Mouse (Mus musculus) limb, embryonic 14.5 days (tissue): Measurements from ENCODE around the gene Gm6583. TPM values are rescaled to one million over a fixed set of nuclear protein-coding genes. Genes with fewer than 3 reads are reported as not detected.

Source experiments
- ATAC-seq: fragments of 200-750 bp; cut with Nextera tagmentation; 2 replicates; pipeline ENCODE4 v1.8.0; 2017; ENCODE audit warnings: low read depth, moderate number of reproducible peaks, moderate TSS enrichment; ENCODE audit not compliant: low FRiP score
- DNase-seq: peaks from one replicate; pipeline ENCODE4 v3.0.0-alpha.2; 2015; ENCODE audit warnings: low spot score
- H3K27ac ChIP-seq: fragments of 300-500 bp; sonication (generic); replicated peaks from 2 replicates; pipeline ENCODE4 v1.5.1; 2014; ENCODE audit warnings: low read depth, mild to moderate bottlenecking, low read length, moderate library complexity, mixed read lengths
- H3K27me3 ChIP-seq: fragments of 300-500 bp; sonication (generic); 2 replicates; pipeline ENCODE4 v1.6.1; 2014; ENCODE audit warnings: low read length, mixed read lengths; ENCODE audit not compliant: control insufficient read depth, insufficient read depth
- H3K36me3 ChIP-seq: fragments of 300-500 bp; sonication (generic); 2 replicates; pipeline ENCODE4 v1.6.1; 2014; ENCODE audit warnings: mild to moderate bottlenecking, low read length, moderate library complexity, mixed read lengths; ENCODE audit not compliant: control insufficient read depth, insufficient read depth
- H3K4me1 ChIP-seq: fragments of 300-500 bp; sonication (generic); 2 replicates; pipeline ENCODE4 v1.6.1; 2014; ENCODE audit warnings: antibody characterized with exemption, low read length, mixed read lengths; ENCODE audit not compliant: control insufficient read depth, insufficient read depth
- H3K4me2 ChIP-seq: fragments of 300-500 bp; sonication (generic); replicated peaks from 2 replicates; pipeline ENCODE4 v1.6.1; 2014; ENCODE audit warnings: low read depth, mild to moderate bottlenecking, low read length, moderate library complexity; ENCODE audit not compliant: severe bottlenecking
- H3K4me3 ChIP-seq: fragments of 300-500 bp; sonication (generic); replicated peaks from 2 replicates; pipeline ENCODE4 v1.5.1; 2014; ENCODE audit warnings: low read length
- H3K9ac ChIP-seq: fragments of 300-500 bp; sonication (generic); 2 replicates; pipeline ENCODE4 v1.6.1; 2014; ENCODE audit warnings: mild to moderate bottlenecking, low read depth, low read length, moderate library complexity; ENCODE audit not compliant: severe bottlenecking
- H3K9me3 ChIP-seq: fragments of 300-500 bp; sonication (generic); 2 replicates; pipeline ENCODE4 v1.6.1; 2016; ENCODE audit warnings: low read length; ENCODE audit not compliant: control insufficient read depth
- POLR2A ChIP-seq: fragments of 200-500 bp; IDR thresholded peaks from 2 replicates; pipeline ENCODE4 v1.8.0; 2012; ENCODE audit warnings: inconsistent platforms, mild to moderate bottlenecking, moderate library complexity, borderline replicate concordance; ENCODE audit not compliant: insufficient read depth, insufficient read length; ENCODE audit errors: extremely low read depth
- WGBS: fragments of 180-500 bp; shearing (Covaris S2); extraction: QIAGEN DNeasy Blood & Tissue Kit; methylation state at CpG from one replicate; pipeline ENCODE4 v1.1.7; 2014; 5-methylcytosine and 5-hydroxymethylcytosine counted together
- polyA plus RNA-seq, 2 experiments: library from polyadenylated mRNA; depleted of rRNA in 1 of 2; stranded (reverse) in 1 of 2; unstranded in 1 of 2; fragments of >200 nt; fragmentation: Nextera tagmentation in 1 of 2; extraction: Ambion mirVana in 1 of 2; gene quantifications; 2 replicates each; pipeline versions ENCODE4 v1.2.1 to v1.2.3; 2012 to 2014

Gm6583 gene
- polyA plus RNA-seq, 2 experiments, result 0.08 TPM; not detected in 1

GRCm38 (mm10) chr5:112369326-112369725 lies 13.5 kb upstream of the Gm6583 start:
- H3K9ac ChIP-seq, result no peak overlapping the region
- no peaks in the 10 kb centered on the region for H3K9me3 ChIP-seq
- WGBS, result 89% methylated on average over 13 of the region's 13 CpGs
- no peaks in the 10 kb centered on the region for H3K4me1 ChIP-seq
- no peak for ATAC-seq
- H3K27me3 ChIP-seq, result no peaks in the 10 kb centered on the region
- no peak overlapping the region for H3K4me3 ChIP-seq
- no peak for DNase-seq
- peaks cover 67% of the 10 kb centered on the region for H3K36me3 ChIP-seq
- no peak overlapping the region for H3K27ac ChIP-seq
- no peak overlapping the region for H3K4me2 ChIP-seq
- TF ChIP-seq POLR2A, result no peak

DNA sequence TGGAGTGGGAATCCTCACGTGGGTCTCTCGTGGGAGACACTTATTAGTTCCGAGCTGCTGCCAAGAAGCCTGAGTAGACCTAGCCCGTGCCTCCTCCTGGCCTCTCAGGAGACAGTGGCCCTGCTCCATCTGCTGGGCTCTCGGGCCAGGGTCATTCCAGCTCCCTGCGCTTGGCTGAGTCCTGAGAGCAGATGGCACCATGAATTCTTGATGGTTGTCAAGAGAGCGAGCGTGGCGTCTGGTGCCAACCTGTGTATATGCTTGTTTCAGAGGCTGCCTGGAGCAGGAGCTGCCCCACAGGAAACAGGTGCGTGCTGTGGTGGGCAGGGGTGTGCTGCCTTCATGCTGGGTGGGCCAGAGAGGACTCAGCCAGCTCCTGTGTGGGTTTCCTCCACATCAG lies 12.8 kb upstream of the Gm6583 start:
- 84% methylated on average over 10 of the region's 10 CpGs for WGBS
- DNase-seq (no peak), ATAC-seq (no peak)
- no peak overlapping the region for H3K9ac ChIP-seq
- H3K4me1 ChIP-seq, result no peaks in the 10 kb centered on the region
- no peaks in the 10 kb centered on the region for H3K9me3 ChIP-seq
- H3K27me3 ChIP-seq, result no peaks in the 10 kb centered on the region
- H3K27ac ChIP-seq, result no peak overlapping the region
- H3K36me3 ChIP-seq, result peaks cover 70% of the 10 kb centered on the region
- no peak for TF ChIP-seq POLR2A
- no peak overlapping the region for H3K4me2 ChIP-seq
- H3K4me3 ChIP-seq, result no peak overlapping the region

DNA sequence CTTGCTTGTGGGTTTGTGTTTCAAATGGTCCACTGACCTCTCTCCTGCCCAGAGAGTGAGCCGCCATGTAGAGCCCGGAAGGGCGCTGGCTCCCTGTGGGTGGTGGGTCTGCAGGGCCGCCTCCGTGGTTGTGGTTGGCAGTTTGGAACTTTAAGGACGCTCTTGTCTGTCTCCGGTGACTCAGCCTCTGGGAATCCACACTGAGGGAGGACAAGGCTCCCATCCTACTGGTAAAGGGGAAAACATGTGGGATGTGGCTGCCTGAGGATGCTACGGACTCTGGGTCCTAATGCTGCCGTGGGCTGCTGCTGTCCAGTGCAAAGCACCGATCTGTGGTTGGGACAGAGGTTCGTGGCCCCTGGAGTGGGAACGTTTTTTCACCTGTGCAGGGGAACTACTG lies 12.1 kb upstream of the Gm6583 start:
- DNase-seq (no peak), ATAC-seq (no peak)
- Histone ChIP-seq H3K27me3 (no peaks in the 10 kb centered on the region), H3K9me3 (no peaks in the 10 kb centered on the region), H3K36me3 (peaks cover 72% of the 10 kb centered on the region), H3K4me1 (no peaks in the 10 kb centered on the region), H3K4me2 (no peak overlapping the region), H3K27ac (no peak overlapping the region), H3K4me3 (no peak overlapping the region), H3K9ac (no peak overlapping the region)
- WGBS, result 90% methylated on average over 12 of the region's 12 CpGs
- no peak for TF ChIP-seq POLR2A

DNA sequence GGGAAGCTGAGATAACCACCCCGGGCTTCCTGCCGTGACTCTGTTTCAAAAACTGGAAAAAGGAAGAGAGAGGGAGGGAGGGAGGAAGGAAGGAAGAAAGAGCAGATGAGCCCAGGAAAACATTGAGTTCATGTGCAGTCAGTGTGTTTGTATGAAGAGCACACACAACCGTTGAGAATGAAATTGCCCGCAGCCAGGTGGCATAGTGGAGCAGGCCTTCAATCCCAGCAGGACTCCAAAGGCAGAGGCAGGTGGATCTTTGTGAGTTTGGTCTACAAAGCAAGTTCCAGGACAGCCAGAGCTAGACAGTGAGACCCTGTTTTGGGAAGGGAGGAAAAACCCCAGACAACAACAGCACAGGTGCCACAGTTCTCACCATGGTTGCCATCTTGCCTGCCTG lies 11.5 kb upstream of the Gm6583 start:
- Histone ChIP-seq H3K27me3 (no peaks in the 10 kb centered on the region), H3K9ac (no peak overlapping the region), H3K4me3 (no peak overlapping the region), H3K4me2 (no peak overlapping the region), H3K9me3 (no peaks in the 10 kb centered on the region), H3K36me3 (peaks cover 73% of the 10 kb centered on the region), H3K4me1 (no peaks in the 10 kb centered on the region), H3K27ac (no peak overlapping the region)
- no peak for TF ChIP-seq POLR2A
- no peak for ATAC-seq
- 95% methylated on average over 4 of the region's 4 CpGs for WGBS
- DNase-seq, result no peak

- Histone ChIP-seq H3K27ac (no peak overlapping the region), H3K4me2 (no peak overlapping the region), H3K9ac (no peak overlapping the region), H3K36me3 (peaks cover 72% of the 10 kb centered on the region), H3K4me3 (no peak overlapping the region), H3K9me3 (no peaks in the 10 kb centered on the region), H3K27me3 (no peaks in the 10 kb centered on the region), H3K4me1 (no peaks in the 10 kb centered on the region)
- ATAC-seq, result no peak
- WGBS, result 94% methylated on average over 6 of the region's 6 CpGs
- no peak for DNase-seq
- no peak for TF ChIP-seq POLR2A
These were observed 11.0 kb upstream of the Gm6583 start for GRCm38 (mm10) chr5:112366879-112367278.
